9 mouse cellular contexts compared by ENCODE assay signal in the genomic region with DNA sequence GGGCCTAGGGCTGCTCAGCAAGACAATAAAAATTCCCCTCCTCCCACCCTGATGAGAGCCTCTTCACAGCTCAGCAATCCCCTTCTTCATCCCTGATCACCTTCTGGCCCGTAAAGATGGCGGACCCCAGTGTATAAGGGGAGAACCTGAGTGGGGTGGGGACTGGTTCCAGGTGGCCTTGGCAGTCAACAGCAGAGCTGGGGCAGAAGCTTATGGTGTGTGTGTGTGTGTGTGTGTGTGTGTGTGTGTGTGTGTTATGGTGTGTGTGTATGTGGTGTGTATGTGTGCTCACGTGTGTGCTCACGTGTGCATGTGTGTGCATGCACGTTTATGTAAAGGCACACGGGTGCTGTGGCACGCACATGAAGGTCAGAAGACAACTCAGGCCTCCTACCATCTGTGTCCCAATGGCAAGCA. TPM values are rescaled to one million over a fixed set of nuclear protein-coding genes. Genes with fewer than 3 reads are reported as not detected.
DNase-seq lines count a peak whose midpoint lies in the region; ATAC-seq and TF ChIP-seq lines count a peak whose summit lies in the region.
"Had no signal": no experiment of that assay in that cellular context is flagged by ENCODE, and none has a peak within 500 bp of the region (broad histone marks: within the 10 kb centered on the region; RNA-seq: fewer than 3 reads in every experiment).

No protein-coding gene starts in this region.

- peak overlapping the region; percentile 90; the same call in 1 of the 2 replicates for H3K27ac ChIP-seq in layer of hippocampus, adult 2 months
- peak overlapping the region; percentile 69; the same call in 1 of the 2 replicates for H3K27ac ChIP-seq in embryonic facial prominence, embryonic 12.5 days
- H3K27ac ChIP-seq in limb, embryonic 11.5 days (replicated peaks; ENCODE audit: low read depth, low read length), result peak overlapping the region; percentile 91
- peak overlapping the region; percentile 92 for H3K27ac ChIP-seq in small intestine, adult 2 months (ENCODE audit: insufficient read depth, low read depth, low read length)

- ATAC-seq in embryonic facial prominence, embryonic 12.5 days (ENCODE audit: insufficient number of reproducible peaks, insufficient read depth, low FRiP score, low TSS enrichment), result no peak
- no peak for ATAC-seq in limb, embryonic 11.5 days (ENCODE audit: insufficient number of reproducible peaks, low FRiP score, low TSS enrichment, low read depth)
- ATAC-seq in megakaryocyte progenitor cell, adult 5-6 weeks (replicated peaks; ENCODE audit: poor library complexity), result no peak

- 86% methylated on average over 7 of the region's 7 CpGs for WGBS in embryonic facial prominence, embryonic 12.5 days
- WGBS in limb, embryonic 11.5 days, result 88% methylated on average over 7 of the region's 7 CpGs
- WGBS in small intestine, adult 2 months, result 13% methylated on average over 7 of the region's 7 CpGs

- no peak overlapping the region for H3K9ac ChIP-seq in embryonic facial prominence, embryonic 12.5 days
- peak overlapping the region; percentile 30; the same call in 1 of the 2 replicates for H3K9ac ChIP-seq in limb, embryonic 11.5 days (ENCODE audit: low read length)

- DNase-seq in layer of hippocampus, adult 2 months (ENCODE audit: low spot score in 2 of 2), result no peak
- DNase-seq in layer of hippocampus, adult 8-10 months (ENCODE audit: low spot score in 2 of 2), result no peak
- DNase-seq in limb, embryonic 11.5 days (ENCODE audit: low spot score), result no peak
- no peak for DNase-seq in left cerebral cortex, postnatal 14 days (ENCODE audit: low spot score in 2 of 2)
- no peak for DNase-seq in urinary bladder, adult 18-20 months (ENCODE audit: low spot score in 2 of 2)

- TF ChIP-seq CTCF in layer of hippocampus, adult 2 months (conservative IDR thresholded peaks at IDR 0.05), result no peak
- TF ChIP-seq CTCF in small intestine, adult 2 months (IDR thresholded peaks at IDR 0.05; ENCODE audit: extremely low read depth, insufficient read length, insufficient replicate concordance, low read depth, low read length), result no peak

- H3K9me3 ChIP-seq in embryonic facial prominence, embryonic 12.5 days, result no peaks in the 10 kb centered on the region
- H3K9me3 ChIP-seq in limb, embryonic 11.5 days (ENCODE audit: control insufficient read depth, low read length), result no peaks in the 10 kb centered on the region

- no peak for TF ChIP-seq POLR2A in small intestine, adult 2 months (IDR thresholded peaks at IDR 0.05; ENCODE audit: low read depth, low read length)

- 0 out of 2 replicates have a peak, but pooled peaks cover 9% of the 10 kb centered on the region for H3K27me3 ChIP-seq in embryonic facial prominence, embryonic 12.5 days
- no peaks in the 10 kb centered on the region for H3K27me3 ChIP-seq in limb, embryonic 11.5 days (ENCODE audit: control insufficient read depth, insufficient read depth, low read length)
- no peaks in the 10 kb centered on the region for H3K27me3 ChIP-seq in small intestine, adult 2 months (ENCODE audit: control insufficient read depth, insufficient read depth, low read length)

- peak overlapping the region; percentile 95 for H3K4me2 ChIP-seq in embryonic facial prominence, embryonic 12.5 days (replicated peaks)
- H3K4me2 ChIP-seq in limb, embryonic 11.5 days (ENCODE audit: low read depth, severe bottlenecking), result peak overlapping the region; percentile 87

- H3K4me1 ChIP-seq in embryonic facial prominence, embryonic 12.5 days, result peaks cover 44% of the 10 kb centered on the region
- peaks cover 35% of the 10 kb centered on the region for H3K4me1 ChIP-seq in limb, embryonic 11.5 days (ENCODE audit: control insufficient read depth, insufficient read depth, low read length)
- peaks cover 16% of the 10 kb centered on the region for H3K4me1 ChIP-seq in small intestine, adult 2 months (ENCODE audit: control insufficient read depth, insufficient read depth, insufficient read length, low read length)

- intact Hi-C loops in left cerebral cortex, postnatal 14 days (cut with DNase I), result no loop called here

- H3K36me3 ChIP-seq in embryonic facial prominence, embryonic 12.5 days, result peaks cover 25% of the 10 kb centered on the region
- H3K36me3 ChIP-seq in limb, embryonic 11.5 days (ENCODE audit: control insufficient read depth, insufficient read depth, low read length), result peaks cover 7% of the 10 kb centered on the region; the same call in 1 of the 2 replicates
- peaks cover 41% of the 10 kb centered on the region for H3K36me3 ChIP-seq in small intestine, adult 2 months (ENCODE audit: control insufficient read depth, insufficient read depth, low read length)

- H3K4me3 ChIP-seq in layer of hippocampus, adult 2 months, result peak overlapping the region; percentile 51
- peak overlapping the region; percentile 47 for H3K4me3 ChIP-seq in embryonic facial prominence, embryonic 12.5 days
- peak overlapping the region; percentile 45 for H3K4me3 ChIP-seq in limb, embryonic 11.5 days (ENCODE audit: low read depth, low read length)
- H3K4me3 ChIP-seq in small intestine, adult 2 months (ENCODE audit: low read depth, low read length), result peak overlapping the region; percentile 72

RNA-seq across cellular contexts. Expression of a gene that starts 1.3 kb away (rescaled TPM):
- 10 to 100 TPM; 69.0 to 72.4 TPM for total RNA-seq in layer of hippocampus, adult 2 months (2021)
- 100 to 1,000 TPM in 2 of 4 experiments, 10 to 100 TPM in 2; 40.3 to 175 (median 106) TPM for total RNA-seq in layer of hippocampus, adult 8-10 months (2022)
- 130 and 164 TPM in 2 replicates for polyA plus RNA-seq in embryonic facial prominence, embryonic 12.5 days (2016; fragmentation: Nextera tagmentation; extraction: Ambion mirVana)
- 116 and 123 TPM in 2 replicates for polyA plus RNA-seq in limb, embryonic 11.5 days (2014; fragmentation: Nextera tagmentation; extraction: Ambion mirVana)
- 597 and 876 TPM in 2 replicates for polyA plus RNA-seq in small intestine, adult 2 months (2012; rRNA removed)
- 10 to 100 TPM; 67.7 to 85.6 TPM for total RNA-seq in left cerebral cortex, postnatal 14 days (2021)
- 208 and 232 TPM in 2 replicates for total RNA-seq in megakaryocyte progenitor cell, adult 5-6 weeks (2015)
- 90.4 and 97.3 TPM in 2 replicates for total RNA-seq in megakaryocyte progenitor cell, adult 5-6 weeks (2017)

RNA-seq across cellular contexts. Expression of a gene that starts 20.3 kb away (rescaled TPM):
- under 1 TPM; 0.39 to 0.51 TPM for total RNA-seq in layer of hippocampus, adult 2 months (2021)
- total RNA-seq in layer of hippocampus, adult 8-10 months (2022), result under 1 TPM in 3 of 4 experiments, not detected in 1; 0.38 to 0.98 (median 0.41) TPM
- polyA plus RNA-seq in embryonic facial prominence, embryonic 12.5 days (2016; fragmentation: Nextera tagmentation; extraction: Ambion mirVana), result 0.14 and 0.19 TPM in 2 replicates
- 0.11 and 0.30 TPM in 2 replicates for polyA plus RNA-seq in limb, embryonic 11.5 days (2014; fragmentation: Nextera tagmentation; extraction: Ambion mirVana)
- polyA plus RNA-seq in small intestine, adult 2 months (2012; rRNA removed), result 0.29 and 0.49 TPM in 2 replicates
- total RNA-seq in left cerebral cortex, postnatal 14 days (2021), result under 1 TPM; 0.36 to 0.66 TPM
- not detected in 2 replicates for total RNA-seq in megakaryocyte progenitor cell, adult 5-6 weeks (2015)
- 0.17 TPM in 1 of 2 replicates, not detected in the other for total RNA-seq in megakaryocyte progenitor cell, adult 5-6 weeks (2017)

RNA-seq across cellular contexts. Expression of a gene that starts 21.6 kb away (rescaled TPM):
- 1 to 10 TPM; 3.0 to 3.6 TPM for total RNA-seq in layer of hippocampus, adult 2 months (2021)
- 1 to 10 TPM; 2.1 to 2.9 (median 2.2) TPM for total RNA-seq in layer of hippocampus, adult 8-10 months (2022)
- polyA plus RNA-seq in embryonic facial prominence, embryonic 12.5 days (2016; fragmentation: Nextera tagmentation; extraction: Ambion mirVana), result not detected in 2 replicates
- polyA plus RNA-seq in limb, embryonic 11.5 days (2014; fragmentation: Nextera tagmentation; extraction: Ambion mirVana), result not detected in 2 replicates
- polyA plus RNA-seq in small intestine, adult 2 months (2012; rRNA removed), result 0.11 and 0.23 TPM in 2 replicates
- 1 to 10 TPM; 1.2 to 1.7 TPM for total RNA-seq in left cerebral cortex, postnatal 14 days (2021)
- total RNA-seq in megakaryocyte progenitor cell, adult 5-6 weeks (2015), result 0.15 TPM in 1 of 2 replicates, not detected in the other
- total RNA-seq in megakaryocyte progenitor cell, adult 5-6 weeks (2017), result not detected in 2 replicates
- total RNA-seq: neutrophil, adult 5-6 weeks had no signal

RNA-seq across cellular contexts. Expression of a gene that starts 42.4 kb away (rescaled TPM):
- 1 to 10 TPM; 7.8 to 9.4 TPM for total RNA-seq in layer of hippocampus, adult 2 months (2021)
- total RNA-seq in layer of hippocampus, adult 8-10 months (2022), result 1 to 10 TPM; 7.9 to 9.9 (median 9.2) TPM
- polyA plus RNA-seq in embryonic facial prominence, embryonic 12.5 days (2016; fragmentation: Nextera tagmentation; extraction: Ambion mirVana), result 14.9 and 15.7 TPM in 2 replicates
- polyA plus RNA-seq in limb, embryonic 11.5 days (2014; fragmentation: Nextera tagmentation; extraction: Ambion mirVana), result 21.3 and 22.2 TPM in 2 replicates
- 9.4 and 14.8 TPM in 2 replicates for polyA plus RNA-seq in small intestine, adult 2 months (2012; rRNA removed)
- 10 to 100 TPM in 1 of 2 experiments, 1 to 10 TPM in 1; 9.4 to 10.6 TPM for total RNA-seq in left cerebral cortex, postnatal 14 days (2021)
- 10.7 and 21.3 TPM in 2 replicates for total RNA-seq in megakaryocyte progenitor cell, adult 5-6 weeks (2015)
- 11.6 and 13.0 TPM in 2 replicates for total RNA-seq in megakaryocyte progenitor cell, adult 5-6 weeks (2017)
